Mouse (Mus musculus) Patski (cell line): ENCODE results near the gene Col12a1. TPM values are rescaled to one million over a fixed set of nuclear protein-coding genes. Genes with fewer than 3 reads are reported as not detected.
A peak's percentile ranks its signal among the peaks of the same experiment; 100 is the strongest.

ENCODE experiments used
- ATAC-seq: fragments of 100-300 bp; one replicate; pipeline ENCODE4 v1.8.0; 2021
- CTCF ChIA-PET: fragments of 350-600 bp; sonication (Branson Sonifier 250); formaldehyde crosslinking; loops from one replicate; lab custom pipeline; 2022; ENCODE audit warnings: inconsistent platforms; lab: Charles Lee
- POLR2A ChIA-PET: fragments of 350-600 bp; sonication (Branson Sonifier 250); formaldehyde crosslinking; loops from one replicate; lab custom pipeline; 2022; ENCODE audit warnings: antibody characterized with exemption, inconsistent platforms; lab: Charles Lee
- DNase-seq: peaks from one replicate; pipeline ENCODE4 v3.0.0-alpha.2; 2011; ENCODE audit warnings: low read depth, low spot score
- H3K27me3 ChIP-seq: fragments of 371-371 bp; one replicate; pipeline ENCODE4 v1.5.1; 2021
- CTCF ChIP-seq: fragments of 100-300 bp; IDR thresholded peaks from one replicate; pipeline ENCODE4 v1.5.1; 2021
- in situ Hi-C: fragments of 300-500 bp; cut with MboI; formaldehyde crosslinking; loops from 3 replicates; pipeline ENCODE4 v1.11.1; 2018; ENCODE audit warnings: low pct_unique_long_range_greater_than_20kb, mixed read lengths
- polyA plus RNA-seq: library from polyadenylated mRNA; unstranded; gene quantifications from one replicate; pipeline ENCODE4 v1.2.3, GENCODE M21; 2021

Col12a1 gene
- 99.1 TPM for polyA plus RNA-seq

- ATAC-seq (peak; percentile 87), DNase-seq (peak; percentile 89)
- ChIA-PET POLR2A (no interaction called here), CTCF (no interaction called here)
- in situ Hi-C loops, result loop anchor here (5.0 kb wide), 3 partner anchors 506 to 1076 kb away; no protein-coding TSS in a partner anchor
- H3K27me3 ChIP-seq, result no peaks in the 10 kb centered on the region
- no peak for TF ChIP-seq CTCF
These were observed at the start of gene Col12a1 for GRCm38 (mm10) chr9:79718481-79719370. TSS of gene Col12a1 (minus strand) at chr9:79718831.

- ATAC-seq, result no peak
- DNase-seq, result no peak
- no peaks in the 10 kb centered on the region for H3K27me3 ChIP-seq
- no peak for TF ChIP-seq CTCF
- in situ Hi-C loops, result no loop called here
- POLR2A ChIA-PET, result no interaction called here
- CTCF ChIA-PET, result interaction anchor here (2.0 kb wide), 1 partner anchor 14 kb away, joined by 5 read pairs; no protein-coding TSS in a partner anchor
These were observed 48.4 kb upstream of the Col12a1 start for GRCm38 (mm10) chr9:79766991-79767545.

- in situ Hi-C loops, result no loop called here
- POLR2A ChIA-PET, result no interaction called here
- H3K27me3 ChIP-seq, result no peaks in the 10 kb centered on the region
- no peak for TF ChIP-seq CTCF
- DNase-seq, result no peak
- CTCF ChIA-PET, result interaction anchor here (2.0 kb wide), 1 partner anchor 16 kb away, joined by 5 read pairs; no protein-coding TSS in a partner anchor
- ATAC-seq, result no peak
These were observed 46.7 kb upstream of the Col12a1 start for GRCm38 (mm10) chr9:79765329-79765728.

DNA sequence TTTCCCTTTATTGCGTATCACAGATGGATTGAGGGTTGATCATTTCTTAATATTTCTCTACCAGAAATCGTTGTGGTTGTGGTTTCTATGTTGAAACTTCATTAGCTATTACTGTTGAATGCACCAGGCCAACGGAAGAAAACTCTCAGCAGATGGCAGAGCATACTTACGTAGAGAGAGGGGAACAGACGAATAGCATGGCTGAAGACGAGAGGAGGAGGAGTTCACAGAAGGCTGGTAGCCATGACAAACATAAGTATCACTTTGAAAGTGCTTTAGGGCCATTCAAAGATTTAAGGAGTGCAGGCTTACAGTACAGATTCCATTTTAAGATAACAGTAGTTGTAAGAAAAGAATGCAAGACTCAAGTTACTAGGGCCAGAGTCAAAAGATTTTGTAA, 43.9 kb upstream of the Col12a1 start:
- no peak for TF ChIP-seq CTCF
- POLR2A ChIA-PET, result interaction anchor here (0.6 kb wide), 1 partner anchor 29 kb away, joined by 4 read pairs; no protein-coding TSS in a partner anchor
- DNase-seq, result no peak
- ATAC-seq, result no peak
- in situ Hi-C loops, result no loop called here
- no peaks in the 10 kb centered on the region for H3K27me3 ChIP-seq
- CTCF ChIA-PET, result no interaction called here

DNA sequence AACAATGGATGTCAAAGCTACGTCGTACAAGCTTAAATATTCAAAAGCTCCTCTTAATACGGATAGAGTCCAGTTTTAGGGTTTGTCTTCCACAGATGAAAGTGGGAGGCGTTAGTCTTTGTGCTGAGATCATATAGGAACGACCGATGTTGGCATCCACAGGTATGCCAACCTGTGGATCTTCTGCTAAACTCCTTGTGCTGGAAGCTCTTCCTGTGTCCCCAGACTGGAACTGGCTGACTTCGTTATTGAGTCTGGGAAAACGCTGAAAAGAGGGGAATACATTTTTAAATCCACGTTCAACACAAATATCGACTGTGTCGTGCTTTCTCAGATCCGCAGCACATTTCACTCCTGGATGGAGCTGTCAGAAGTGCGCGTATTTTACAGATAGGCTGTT, 41.4 kb upstream of the Col12a1 start:
- ATAC-seq, result no peak
- H3K27me3 ChIP-seq, result no peaks in the 10 kb centered on the region
- in situ Hi-C loops, result no loop called here
- no peak for DNase-seq
- no peak for TF ChIP-seq CTCF
- POLR2A ChIA-PET, result interaction anchor here (0.9 kb wide), 1 partner anchor 9 kb away, joined by 3 read pairs; no protein-coding TSS in a partner anchor
- CTCF ChIA-PET, result interaction anchor here (0.9 to 1.2 kb wide), 4 partner anchors 9 to 16 kb away, joined by 3 to 4 read pairs (median 3); no protein-coding TSS in a partner anchor

DNA sequence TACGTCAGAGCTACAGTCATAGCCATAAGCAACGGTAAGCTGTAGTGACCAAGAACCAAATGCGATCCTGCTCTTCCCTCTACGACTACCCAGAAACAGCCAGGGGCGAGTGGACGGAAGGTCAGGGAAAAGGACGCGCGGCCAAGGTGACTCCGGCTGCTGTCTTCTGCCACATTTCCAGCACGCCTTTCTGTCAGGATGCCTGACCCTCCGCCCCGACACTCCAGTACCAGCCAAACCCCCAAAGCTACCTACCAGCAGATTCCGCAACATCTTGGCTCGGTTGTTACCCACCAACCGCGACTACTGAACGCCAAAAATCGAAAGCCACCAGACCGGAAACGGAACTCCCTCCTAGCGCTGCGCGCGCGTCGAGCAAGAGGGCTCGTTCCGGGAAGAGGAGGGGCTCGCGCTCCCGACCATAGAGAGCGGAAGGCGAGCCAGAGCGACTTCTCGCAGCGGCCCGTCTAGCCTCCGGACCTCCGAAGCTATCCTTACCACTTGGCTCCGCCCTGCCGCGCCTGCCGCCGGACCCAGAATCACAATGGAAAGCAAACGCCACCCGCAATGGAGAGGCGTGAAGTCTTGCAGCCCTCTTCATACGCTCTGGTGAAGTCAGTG, 40.9 kb upstream of the Col12a1 start, which contains the start of gene Cox7a2:
Gene Cox7a2, minus strand, starts transcription at position 494 of the 621 bp plus-strand sequence.
- ATAC-seq (peak; percentile 94), DNase-seq (peak; percentile 54)
- H3K27me3 ChIP-seq, result no peaks in the 10 kb centered on the region
- in situ Hi-C loops, result no loop called here
- TF ChIP-seq CTCF, result no peak
- ChIA-PET POLR2A (interaction anchor here (0.7 to 0.9 kb wide), 3 partner anchors 9 to 284 kb away, joined by 3 read pairs; no protein-coding TSS in a partner anchor), CTCF (interaction anchor here (0.9 to 1.2 kb wide), 3 partner anchors 12 to 17 kb away, joined by 3 to 4 read pairs (median 3); no protein-coding TSS in a partner anchor)

GRCm38 (mm10) chr9:79755311-79755710, 36.7 kb upstream of the Col12a1 start:
- no peaks in the 10 kb centered on the region for H3K27me3 ChIP-seq
- in situ Hi-C loops, result no loop called here
- ATAC-seq (no peak), DNase-seq (no peak)
- ChIA-PET CTCF (interaction anchor here (1.1 kb wide), 2 partner anchors 8 to 248 kb away, joined by 3 read pairs; no protein-coding TSS in a partner anchor), POLR2A (no interaction called here)
- TF ChIP-seq CTCF, result no peak

- TF ChIP-seq CTCF, result no peak
- ChIA-PET POLR2A (no interaction called here), CTCF (no interaction called here)
- no peaks in the 10 kb centered on the region for H3K27me3 ChIP-seq
- no peak for DNase-seq
- in situ Hi-C loops, result no loop called here
- ATAC-seq, result no peak
These were observed 33.2 kb upstream of the Col12a1 start for GRCm38 (mm10) chr9:79751846-79752245.

DNA sequence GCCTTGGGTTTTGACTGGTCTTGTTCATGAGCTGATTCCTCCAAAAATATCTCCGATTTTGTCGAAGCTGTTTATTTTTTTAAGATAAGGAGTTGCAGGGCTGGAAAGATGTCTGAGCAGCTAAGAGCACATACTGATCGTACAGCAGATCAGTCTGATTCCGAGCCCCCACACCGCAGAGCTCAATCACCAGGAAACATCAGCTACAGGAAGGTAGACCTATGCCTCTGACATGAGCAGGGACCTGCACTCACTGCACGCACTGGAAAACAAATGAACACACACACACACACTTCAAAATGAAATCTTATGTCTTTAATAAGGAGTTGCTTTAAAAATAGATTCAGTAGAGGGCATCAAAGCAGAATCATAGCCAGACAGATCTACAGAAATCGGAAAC, 32.1 kb upstream of the Col12a1 start:
- ChIA-PET POLR2A (interaction anchor here (1.1 kb wide), 1 partner anchor 9 kb away, joined by 3 read pairs; the partner anchor contains the start of gene Cox7a2), CTCF (interaction anchor here (1.1 to 1.9 kb wide), 2 partner anchors 8 to 28 kb away, joined by 4 to 7 read pairs; no protein-coding TSS in a partner anchor)
- DNase-seq, result no peak
- no peak for ATAC-seq
- H3K27me3 ChIP-seq, result no peaks in the 10 kb centered on the region
- in situ Hi-C loops, result no loop called here
- no peak for TF ChIP-seq CTCF

DNA sequence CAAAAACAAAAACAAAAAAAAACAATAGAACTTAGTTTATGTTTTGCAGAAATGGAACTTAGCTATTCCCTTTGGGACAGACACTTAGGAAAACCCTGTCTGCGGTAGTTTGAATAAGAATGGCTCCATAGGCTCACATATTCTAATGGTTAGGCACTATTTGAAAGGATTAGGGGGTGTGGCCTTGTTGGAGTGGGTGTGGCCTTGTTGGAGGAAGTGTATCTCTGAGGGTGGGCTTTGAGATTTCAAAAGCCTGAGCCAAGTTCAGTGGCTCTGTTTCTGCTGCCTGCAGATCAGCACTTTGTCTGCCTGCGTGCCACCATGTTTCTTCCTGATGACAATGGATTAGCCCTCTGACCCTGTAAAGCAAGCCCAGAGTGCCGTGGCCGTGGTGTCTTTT, 26.4 kb upstream of the Col12a1 start:
- ChIA-PET CTCF (interaction anchor here (1.5 kb wide), 1 partner anchor 14 kb away, joined by 4 read pairs; the partner anchor contains the start of gene Cox7a2), POLR2A (no interaction called here)
- H3K27me3 ChIP-seq, result no peaks in the 10 kb centered on the region
- DNase-seq (no peak), ATAC-seq (no peak)
- TF ChIP-seq CTCF, result no peak
- in situ Hi-C loops, result no loop called here
